Mouse (Mus musculus): ENCODE measurements around the gene Bod1.

GRCm38 (mm10) chr11:31693322-31693721 is 21.6 kb upstream of the Bod1 start:
- no peak for TF ChIP-seq POLR2A (IDR thresholded peaks at IDR 0.05; ENCODE audit: insufficient read depth, low read depth, low read length)
- TF ChIP-seq EP300 (IDR thresholded peaks at IDR 0.05; ENCODE audit: insufficient read depth, low read depth, low read length): no peak
